Mouse (Mus musculus) neural tube, embryonic 14.5 days (tissue): Measurements from ENCODE around the gene Mob3a. TPM values are rescaled to one million over a fixed set of nuclear protein-coding genes. Genes with fewer than 3 reads are reported as not detected.

Experiments
- ATAC-seq: fragments of 200-750 bp; cut with Nextera tagmentation; 2 replicates; pipeline ENCODE4 v1.8.0; 2017; ENCODE audit warnings: low read depth, mild to moderate bottlenecking, moderate TSS enrichment, moderate library complexity
- H3K27ac ChIP-seq: fragments of 300-500 bp; sonication (generic); 2 replicates; pipeline ENCODE4 v1.5.1; 2014; ENCODE audit warnings: low read depth, mild to moderate bottlenecking, control low read depth, low read length, moderate library complexity, mixed read lengths
- H3K27me3 ChIP-seq: fragments of 300-500 bp; sonication (generic); 2 replicates; pipeline ENCODE4 v1.6.1; 2014; ENCODE audit warnings: low read length; ENCODE audit not compliant: control insufficient read depth, insufficient read depth
- H3K36me3 ChIP-seq: fragments of 300-500 bp; sonication (generic); 2 replicates; pipeline ENCODE4 v1.6.1; 2014; ENCODE audit warnings: low read length, mixed read lengths; ENCODE audit not compliant: control insufficient read depth, insufficient read depth
- H3K4me1 ChIP-seq: fragments of 300-500 bp; sonication (generic); 2 replicates; pipeline ENCODE4 v1.6.1; 2014; ENCODE audit warnings: low read length; ENCODE audit not compliant: control insufficient read depth, insufficient read depth
- H3K4me2 ChIP-seq: fragments of 300-500 bp; sonication (generic); 2 replicates; pipeline ENCODE4 v1.6.1; 2014; ENCODE audit warnings: mild to moderate bottlenecking, low read depth, low read length, control low read depth
- H3K4me3 ChIP-seq: fragments of 300-500 bp; sonication (generic); 2 replicates; pipeline ENCODE4 v1.5.1; 2014; ENCODE audit warnings: low read depth, low read length, control low read depth, mixed read lengths
- H3K9ac ChIP-seq: fragments of 300-500 bp; sonication (generic); replicated peaks from 2 replicates; pipeline ENCODE4 v1.6.1; 2014; ENCODE audit warnings: low read depth, mild to moderate bottlenecking, control low read depth, low read length, mixed read lengths
- H3K9me3 ChIP-seq: fragments of 300-500 bp; sonication (generic); 2 replicates; pipeline ENCODE4 v1.6.1; 2016; ENCODE audit warnings: low read length; ENCODE audit not compliant: control insufficient read depth
- WGBS: fragments of 180-500 bp; shearing (Covaris S2); extraction: QIAGEN DNeasy Blood & Tissue Kit; methylation state at CpG from one replicate; pipeline ENCODE4 v1.1.7; 2014; 5-methylcytosine and 5-hydroxymethylcytosine counted together
- polyA plus RNA-seq: library from polyadenylated mRNA; unstranded; fragments of >200 nt; fragmentation: Nextera tagmentation; extraction: Ambion mirVana; gene quantifications from 2 replicates; pipeline ENCODE4 v1.2.1, GENCODE M21; 2014

Mob3a gene
- polyA plus RNA-seq, 1 experiment from 2014 or later = 42.0 TPM

- Histone ChIP-seq H3K36me3 (peaks cover 29% of the 10 kb centered on the region), H3K27ac (no peak overlapping the region), H3K4me1 (no peaks in the 10 kb centered on the region), H3K4me3 (no peak overlapping the region), H3K9ac (no peak overlapping the region), H3K4me2 (no peak overlapping the region), H3K27me3 (no peaks in the 10 kb centered on the region), H3K9me3 (no peaks in the 10 kb centered on the region)
- ATAC-seq = no peak
- WGBS = 55% methylated on average over 5 of the region's 5 CpGs
Observed at GRCm38 (mm10) chr10:80663485-80664196, 38.1 kb downstream of the Mob3a start.

GRCm38 (mm10) chr10:80661149-80661548 is 40.6 kb downstream of the Mob3a start:
- H3K4me2 ChIP-seq = no peak overlapping the region

DNA sequence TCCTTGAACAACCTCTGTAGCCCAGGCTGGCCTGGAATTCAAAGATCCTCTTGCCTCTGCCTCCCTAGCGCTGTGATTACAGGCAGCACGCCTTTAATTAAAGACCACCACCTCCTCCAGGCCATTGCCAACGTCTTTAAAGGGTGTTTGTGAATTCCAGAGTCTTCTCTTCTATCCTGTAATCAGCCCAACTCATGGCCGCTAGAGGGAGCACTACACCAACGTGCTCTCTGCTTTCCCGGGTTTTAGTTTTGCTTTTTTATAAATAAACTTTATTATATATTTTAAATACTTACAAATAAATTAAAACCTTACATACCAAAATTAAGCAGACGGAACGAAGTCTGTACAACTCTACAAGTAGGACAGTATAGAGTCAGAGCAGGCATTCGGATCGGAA is 42.6 kb downstream of the Mob3a start:
- no peak overlapping the region for H3K4me3 ChIP-seq
- no peak overlapping the region for H3K4me2 ChIP-seq
- ATAC-seq = no peak
- H3K27me3 ChIP-seq = no peaks in the 10 kb centered on the region
- peaks cover 18% of the 10 kb centered on the region for H3K4me1 ChIP-seq
- no peaks in the 10 kb centered on the region for H3K36me3 ChIP-seq
- whole genome bisulfite sequencing = 16% methylated on average over 10 of the region's 10 CpGs
- no peaks in the 10 kb centered on the region for H3K9me3 ChIP-seq
- no peak overlapping the region for H3K27ac ChIP-seq
- no peak overlapping the region for H3K9ac ChIP-seq

More at GRCm38 (mm10) chr10:80661149-80661548, 40.6 kb downstream of the Mob3a start:
- H3K4me3 ChIP-seq = no peak overlapping the region
- no peak overlapping the region for H3K9ac ChIP-seq
- no peaks in the 10 kb centered on the region for H3K27me3 ChIP-seq
- WGBS = 36% methylated on average over 5 of the region's 5 CpGs
- no peaks in the 10 kb centered on the region for H3K9me3 ChIP-seq
- 0 out of 2 replicates have a peak, but pooled peaks cover 3% of the 10 kb centered on the region for H3K4me1 ChIP-seq
- H3K36me3 ChIP-seq = peaks cover 4% of the 10 kb centered on the region; the same call in 1 of the 2 replicates
- no peak overlapping the region for H3K27ac ChIP-seq
- no peak for ATAC-seq

GRCm38 (mm10) chr10:80658841-80659202 is 43.0 kb downstream of the Mob3a start:
- Histone ChIP-seq H3K4me2 (no peak overlapping the region), H3K27ac (no peak overlapping the region), H3K4me1 (peaks cover 18% of the 10 kb centered on the region), H3K36me3 (no peaks in the 10 kb centered on the region), H3K9me3 (no peaks in the 10 kb centered on the region), H3K9ac (no peak overlapping the region), H3K4me3 (no peak overlapping the region), H3K27me3 (no peaks in the 10 kb centered on the region)
- no peak for ATAC-seq
- 68% methylated on average over 4 of the region's 4 CpGs for WGBS

DNA sequence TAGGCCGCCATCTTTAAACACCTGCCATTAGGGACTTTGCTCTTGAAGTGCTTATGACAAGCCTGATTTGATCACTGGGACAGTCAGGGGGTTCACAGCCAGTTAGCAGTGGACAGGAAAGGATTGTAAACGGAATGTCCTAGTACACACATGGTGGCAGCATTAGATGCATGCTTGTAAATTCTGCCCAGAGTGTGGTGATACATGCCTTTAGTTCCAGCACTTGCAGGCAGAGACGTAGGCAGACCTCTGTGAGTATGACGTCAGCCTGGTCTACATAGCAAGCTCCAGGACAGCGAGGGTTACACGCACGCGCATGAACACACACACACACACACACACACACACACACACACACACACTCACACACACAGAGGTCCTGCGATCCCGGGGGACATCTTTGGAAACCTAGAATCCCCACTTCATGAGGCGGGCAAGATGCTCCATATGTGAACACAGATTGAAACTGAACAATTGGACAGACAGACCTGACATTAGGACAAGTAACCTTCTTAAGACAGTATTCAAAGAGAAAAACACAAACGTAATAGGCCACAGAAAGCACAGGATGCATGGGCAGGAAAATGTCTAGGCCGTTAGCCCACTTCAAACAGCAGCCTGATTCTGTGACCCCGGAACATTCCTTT is 43.5 kb downstream of the Mob3a start:
- H3K36me3 ChIP-seq = no peaks in the 10 kb centered on the region
- H3K4me1 ChIP-seq = peaks cover 18% of the 10 kb centered on the region
- 85% methylated on average over 14 of the region's 14 CpGs for WGBS
- no peaks in the 10 kb centered on the region for H3K27me3 ChIP-seq
- no peak overlapping the region for H3K27ac ChIP-seq
- H3K9me3 ChIP-seq = no peaks in the 10 kb centered on the region
- H3K4me3 ChIP-seq = no peak overlapping the region
- no peak for ATAC-seq
- no peak overlapping the region for H3K9ac ChIP-seq
- H3K4me2 ChIP-seq = no peak overlapping the region

- peak within 1 kb of the TSS; percentile 89 for H3K27ac ChIP-seq
- H3K4me2 ChIP-seq = peak within 1 kb of the TSS; percentile 91
- peak within 1 kb of the TSS; percentile 97 for H3K9ac ChIP-seq
- peak; percentile 39 for ATAC-seq
- no peaks in the 10 kb centered on the region for H3K27me3 ChIP-seq
- peak within 1 kb of the TSS; percentile 83 for H3K4me3 ChIP-seq
- WGBS = 24% methylated on average over 15 of the region's 15 CpGs
- H3K9me3 ChIP-seq = no peaks in the 10 kb centered on the region
- H3K36me3 ChIP-seq = peaks cover 2% of the 10 kb centered on the region; the same call in 1 of the 2 replicates
- H3K4me1 ChIP-seq = peaks cover 18% of the 10 kb centered on the region
Observed at GRCm38 (mm10) chr10:80656863-80657623, 44.7 kb downstream of the Mob3a start, which contains the start of gene Btbd2. TSS of gene Btbd2 (minus strand) at chr10:80657071.

GRCm38 (mm10) chr10:80656130-80656862 is 45.5 kb downstream of the Mob3a start:
- H3K9me3 ChIP-seq = no peaks in the 10 kb centered on the region
- under 1% methylated on average over 72 of the region's 72 CpGs for WGBS
- peak overlapping the region; percentile 83 for H3K4me3 ChIP-seq
- peak overlapping the region; percentile 89 for H3K27ac ChIP-seq
- H3K36me3 ChIP-seq = peaks cover 4% of the 10 kb centered on the region; the same call in 1 of the 2 replicates
- ATAC-seq = peak; percentile 86
- peak overlapping the region; percentile 91 for H3K4me2 ChIP-seq
- peaks cover 18% of the 10 kb centered on the region for H3K4me1 ChIP-seq
- H3K27me3 ChIP-seq = no peaks in the 10 kb centered on the region
- H3K9ac ChIP-seq = peak overlapping the region; percentile 97

DNA sequence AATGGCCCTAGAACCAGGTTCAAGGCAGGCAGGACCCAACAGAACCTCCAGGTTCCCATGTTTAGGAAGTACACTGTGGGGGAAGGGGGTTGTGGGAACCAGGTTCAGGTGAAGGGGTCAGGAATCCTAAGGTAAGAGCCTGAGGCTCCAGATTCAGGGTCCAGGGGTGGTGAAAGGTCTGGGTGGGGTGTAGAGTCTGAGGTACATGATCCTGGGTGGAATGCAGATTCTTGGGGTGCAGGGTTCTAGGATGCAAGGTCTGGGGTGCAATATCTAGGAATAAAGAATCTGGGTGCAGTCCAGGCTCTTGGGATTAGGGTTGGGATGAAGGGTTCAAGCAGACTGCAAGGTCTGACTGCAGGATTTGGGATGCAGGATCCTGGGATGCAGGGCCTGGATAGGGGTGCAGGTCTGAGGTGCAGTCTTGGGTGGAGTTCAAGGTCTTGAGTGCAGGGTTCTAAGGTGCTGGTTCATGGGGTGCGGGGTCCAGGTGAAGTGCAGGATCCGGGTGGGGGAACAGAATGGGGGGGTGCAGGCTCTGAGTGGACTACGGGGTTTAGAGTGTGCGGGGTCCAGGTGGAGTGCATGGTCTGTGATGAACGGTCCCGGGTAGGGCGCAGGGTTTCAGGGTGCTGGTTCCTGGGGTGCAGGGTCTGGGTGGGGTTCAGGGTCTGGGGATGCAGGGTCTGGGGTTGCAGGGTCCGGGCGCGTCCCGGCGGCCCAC is 46.2 kb downstream of the Mob3a start:
- peak; percentile 59 for ATAC-seq
- H3K4me1 ChIP-seq = peaks cover 18% of the 10 kb centered on the region
- H3K27me3 ChIP-seq = no peaks in the 10 kb centered on the region
- H3K9ac ChIP-seq = peak overlapping the region; percentile 97
- peak overlapping the region; percentile 83 for H3K4me3 ChIP-seq
- H3K36me3 ChIP-seq = peaks cover 4% of the 10 kb centered on the region; the same call in 1 of the 2 replicates
- WGBS = 3% methylated on average over 12 of the region's 12 CpGs
- no peaks in the 10 kb centered on the region for H3K9me3 ChIP-seq
- peak overlapping the region; percentile 91 for H3K4me2 ChIP-seq
- peak overlapping the region; percentile 73 for H3K27ac ChIP-seq
